Mouse (Mus musculus): ENCODE measurements around the gene Yeats4. TPM values are rescaled to one million over a fixed set of nuclear protein-coding genes. Genes with fewer than 3 reads are reported as not detected.
"Not testable (repeated sequence)": the region's sequence is repeated elsewhere in the genome, so short reads cannot be mapped to it uniquely, and the experiment has no call there.

Yeats4 gene
- total RNA-seq (2021): 10 to 100 TPM; 16.9 to 18.5 TPM
- long read RNA-seq, experiment 1, transcript Yeats4-201 (7 exons, 1,327 nt): major isoform, 16 of 16 reads
- long read RNA-seq, experiment 1, partial matches to known transcripts: 0 of 16 reads
- long read RNA-seq, experiment 1, other reads (novel, unspliced or antisense): 0 of 16 reads
- long read RNA-seq, experiment 2, transcript Yeats4-201 (7 exons, 1,327 nt): major isoform, 17 of 18 reads
- long read RNA-seq, experiment 2, partial matches to known transcripts: 1 of 18 reads
- long read RNA-seq, experiment 2, other reads (novel, unspliced or antisense): 0 of 18 reads

- peak; percentile 94 for DNase-seq
- intact Hi-C loops (cut with DNase I; ENCODE audit: low total_unique reads): no loop called here
These were observed at the start of gene Yeats4 for GRCm38 (mm10) chr10:117224102-117224990. TSS of gene Yeats4 (minus strand) at chr10:117224507.

GRCm38 (mm10) chr10:117272023-117272422 lies 47.7 kb upstream of the Yeats4 start:
- DNase-seq: no peak
- intact Hi-C loops (cut with DNase I; ENCODE audit: low total_unique reads): no loop called here

GRCm38 (mm10) chr10:117259870-117260269 lies 35.6 kb upstream of the Yeats4 start:
- intact Hi-C loops (cut with DNase I; ENCODE audit: low total_unique reads): no loop called here
- no peak for DNase-seq

GRCm38 (mm10) chr10:117238603-117239002 lies 14.3 kb upstream of the Yeats4 start, which contains the start of gene 9530003J23Rik:
TSS of gene 9530003J23Rik (minus strand) at chr10:117238703.
- intact Hi-C loops (cut with DNase I; ENCODE audit: low total_unique reads): no loop called here
- no peak for DNase-seq

GRCm38 (mm10) chr10:117235866-117236265 lies 11.6 kb upstream of the Yeats4 start:
- DNase-seq: no peak
- intact Hi-C loops (cut with DNase I; ENCODE audit: low total_unique reads): no loop called here

GRCm38 (mm10) chr10:117234825-117235224 lies 10.5 kb upstream of the Yeats4 start:
- intact Hi-C loops (cut with DNase I; ENCODE audit: low total_unique reads): no loop called here
- no peak for DNase-seq

GRCm38 (mm10) chr10:117229826-117230225 lies 5.5 kb upstream of the Yeats4 start:
- intact Hi-C loops (cut with DNase I; ENCODE audit: low total_unique reads): no loop called here
- no peak for DNase-seq

GRCm38 (mm10) chr10:117226002-117226401 lies 1.7 kb upstream of the Yeats4 start:
- no peak for DNase-seq
- intact Hi-C loops (cut with DNase I; ENCODE audit: low total_unique reads): no loop called here

GRCm38 (mm10) chr10:117225094-117225493 lies 787 bp upstream of the Yeats4 start:
- intact Hi-C loops (cut with DNase I; ENCODE audit: low total_unique reads): no loop called here
- DNase-seq: no peak

GRCm38 (mm10) chr10:117223758-117224101 lies 577 bp downstream of the Yeats4 start:
- DNase-seq: no peak
- intact Hi-C loops (cut with DNase I; ENCODE audit: low total_unique reads): no loop called here

- no peak for DNase-seq
- intact Hi-C loops (cut with DNase I; ENCODE audit: low total_unique reads): no loop called here
These were observed 1.5 kb downstream of the Yeats4 start for GRCm38 (mm10) chr10:117222821-117223220.

- intact Hi-C loops (cut with DNase I; ENCODE audit: low total_unique reads): no loop called here
- no peak for DNase-seq
These were observed 6.0 kb downstream of the Yeats4 start for GRCm38 (mm10) chr10:117218351-117218750.

- no peak for DNase-seq
- intact Hi-C loops (cut with DNase I; ENCODE audit: low total_unique reads): no loop called here
These were observed 7.0 kb downstream of the Yeats4 start for GRCm38 (mm10) chr10:117217246-117217840.

GRCm38 (mm10) chr10:117216793-117217192 lies 7.5 kb downstream of the Yeats4 start:
- no peak for DNase-seq
- intact Hi-C loops (cut with DNase I; ENCODE audit: low total_unique reads): no loop called here

- intact Hi-C loops (cut with DNase I; ENCODE audit: low total_unique reads): no loop called here
These were observed 8.2 kb downstream of the Yeats4 start for GRCm38 (mm10) chr10:117216132-117216495.

GRCm38 (mm10) chr10:117215409-117216131 lies 8.7 kb downstream of the Yeats4 start:
- no peak for DNase-seq
- intact Hi-C loops (cut with DNase I; ENCODE audit: low total_unique reads): no loop called here

More at GRCm38 (mm10) chr10:117216132-117216495, 8.2 kb downstream of the Yeats4 start:
- DNase-seq: no peak

- DNase-seq: no peak
- intact Hi-C loops (cut with DNase I; ENCODE audit: low total_unique reads): no loop called here
These were observed 13.3 kb downstream of the Yeats4 start for GRCm38 (mm10) chr10:117211023-117211422.

GRCm38 (mm10) chr10:117209469-117209938 lies 14.8 kb downstream of the Yeats4 start:
- intact Hi-C loops (cut with DNase I; ENCODE audit: low total_unique reads): loop anchor here (5.0 to 10.0 kb wide), 2 partner anchors 55 to 137 kb away; no protein-coding TSS in a partner anchor
- no peak for DNase-seq

GRCm38 (mm10) chr10:117208787-117209186 lies 15.5 kb downstream of the Yeats4 start:
- DNase-seq: not testable (repeated sequence)
- intact Hi-C loops (cut with DNase I; ENCODE audit: low total_unique reads): loop anchor here (5.0 to 10.0 kb wide), 2 partner anchors 54 to 136 kb away; no protein-coding TSS in a partner anchor

Measured in gastrocnemius, postnatal 14 days (tissue).